Comparison of ENCODE assay signal across 13 mouse cellular contexts in the genomic region with DNA sequence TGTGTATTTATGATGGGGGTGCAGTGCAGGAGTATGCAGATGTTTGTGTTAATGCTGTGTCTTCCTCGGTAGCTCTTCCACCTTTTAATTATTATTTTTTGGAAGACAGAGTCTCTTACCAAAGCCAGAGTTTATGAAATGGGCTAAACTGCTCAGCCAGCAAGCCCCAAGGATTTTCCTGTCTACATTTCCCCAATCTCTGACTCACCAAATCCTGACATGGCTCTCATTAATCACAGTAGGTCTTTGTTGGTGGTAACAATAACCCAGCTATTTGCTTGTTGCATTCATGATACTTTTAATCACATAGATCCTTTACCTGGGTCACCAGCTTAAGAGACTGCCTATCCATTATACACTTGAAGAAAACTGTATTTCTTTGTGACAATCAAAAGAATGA.
"Had no signal": no experiment of that assay in that cellular context is flagged by ENCODE, and none has a peak within 500 bp of the region (broad histone marks: within the 10 kb centered on the region; RNA-seq: fewer than 3 reads in every experiment).

No protein-coding gene starts in this region.

- DNase-seq: gastrocnemius, postnatal 14 days; gastrocnemius, postnatal 36 days; heart, adult 11 months; heart, adult 2 months; heart, postnatal 14 days; heart, postnatal 36 days; kidney, adult 18-20 months; kidney, adult 8-10 months; kidney, postnatal 10 days; kidney, postnatal 25 days; kidney, postnatal 4 days; liver; liver, embryonic 13.5 days had no signal
